Mouse (Mus musculus) liver, adult (tissue): Measurements from ENCODE around the gene Vmn1r202.
"Not testable (repeated sequence)": the region's sequence is repeated elsewhere in the genome, so short reads cannot be mapped to it uniquely, and the experiment has no call there.

Source experiments
- GATA4 ChIP-seq: IDR thresholded peaks from 2 replicates; pipeline ENCODE4 v1.6.1; 2014; ENCODE audit warnings: mild to moderate bottlenecking, low read length; ENCODE audit not compliant: insufficient replicate concordance

Gene Vmn1r202

DNA sequence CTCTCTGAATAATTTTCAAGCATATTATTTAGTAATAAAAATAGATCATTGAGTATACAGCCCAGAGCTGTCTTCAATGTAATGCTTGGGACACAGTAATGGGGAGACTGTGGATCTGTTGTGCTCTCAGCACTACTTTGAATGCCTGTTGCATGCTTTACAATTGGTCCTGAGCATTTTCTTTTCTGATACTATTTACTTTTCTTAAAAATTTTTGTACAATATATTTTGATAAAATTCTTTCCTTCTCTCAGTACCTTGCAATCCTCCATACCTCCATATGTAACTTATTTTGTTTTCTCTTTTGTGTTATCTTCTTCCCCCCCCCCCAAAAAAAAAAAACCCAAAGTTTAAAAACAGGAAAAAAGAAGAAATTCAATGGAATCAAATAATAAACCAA lies at the start of gene Vmn1r202:
TSS of gene Vmn1r202 (minus strand) at position 101 of the 400 bp plus-strand sequence.
- no peak for TF ChIP-seq GATA4

DNA sequence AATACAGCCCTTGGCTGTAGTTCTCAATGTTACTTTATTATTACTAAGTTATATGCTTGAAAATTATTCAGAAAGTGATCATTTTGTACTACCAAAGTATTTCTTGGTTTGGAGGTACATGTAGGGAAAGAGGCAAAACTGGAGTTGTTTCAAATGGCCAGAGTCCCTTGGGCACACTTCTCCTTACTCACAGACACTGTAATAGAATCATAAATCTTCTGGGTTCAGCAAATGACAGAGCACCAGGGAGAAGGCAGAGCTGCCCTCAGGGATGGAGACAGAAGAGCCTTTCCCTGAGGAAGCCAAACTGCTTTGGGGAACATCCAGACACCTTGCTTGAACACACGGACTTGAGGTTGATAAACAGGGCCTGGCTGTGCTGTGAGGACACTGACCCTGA lies 47.7 kb upstream of the Vmn1r202 start, which contains the start of gene Vmn1r204:
TSS of gene Vmn1r204 (plus strand) at position 301 of the 400 bp plus-strand sequence.
- TF ChIP-seq GATA4: not testable (repeated sequence)

DNA sequence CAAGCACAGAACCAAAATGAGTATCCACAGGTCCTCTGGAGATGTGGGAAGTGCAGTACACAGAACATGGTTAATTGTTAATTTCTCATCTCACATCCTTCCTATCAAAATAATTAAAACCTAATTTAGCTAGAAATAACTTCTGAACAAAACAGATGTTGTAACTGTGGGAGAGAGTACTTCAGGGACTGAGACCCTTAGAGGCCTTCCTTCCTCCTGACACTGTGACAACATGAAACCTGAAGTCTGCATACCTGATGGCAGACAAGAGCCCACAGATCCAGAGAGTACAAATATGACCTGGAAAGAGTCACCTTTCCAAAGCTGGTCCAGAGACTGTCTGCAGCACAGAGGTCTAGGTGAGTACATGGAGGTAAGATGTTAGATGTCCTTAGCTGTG lies 12.6 kb upstream of the Vmn1r202 start, which contains the start of gene Vmn1r203:
TSS of gene Vmn1r203 (plus strand) at position 301 of the 400 bp plus-strand sequence.
- TF ChIP-seq GATA4: no peak

DNA sequence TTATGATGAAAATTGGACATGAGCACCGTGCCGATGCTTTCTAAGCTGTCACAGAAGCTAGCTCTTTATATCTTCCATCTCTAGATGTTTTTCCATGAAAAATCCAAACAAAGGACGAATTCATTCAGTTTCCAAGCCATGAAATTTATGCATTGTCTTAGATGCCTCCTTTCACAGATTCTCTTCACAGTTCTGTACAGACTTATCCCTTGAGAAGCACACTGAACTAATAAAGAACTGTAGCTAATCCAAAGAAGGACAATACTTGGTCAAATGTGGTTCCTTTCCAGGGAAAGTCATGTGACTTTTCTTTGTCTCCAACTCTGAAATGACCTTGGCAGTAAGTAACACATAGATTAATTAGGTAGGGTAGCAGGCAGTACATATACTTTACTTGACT lies 2.8 kb downstream of the Vmn1r202 start:
- no peak for TF ChIP-seq GATA4

DNA sequence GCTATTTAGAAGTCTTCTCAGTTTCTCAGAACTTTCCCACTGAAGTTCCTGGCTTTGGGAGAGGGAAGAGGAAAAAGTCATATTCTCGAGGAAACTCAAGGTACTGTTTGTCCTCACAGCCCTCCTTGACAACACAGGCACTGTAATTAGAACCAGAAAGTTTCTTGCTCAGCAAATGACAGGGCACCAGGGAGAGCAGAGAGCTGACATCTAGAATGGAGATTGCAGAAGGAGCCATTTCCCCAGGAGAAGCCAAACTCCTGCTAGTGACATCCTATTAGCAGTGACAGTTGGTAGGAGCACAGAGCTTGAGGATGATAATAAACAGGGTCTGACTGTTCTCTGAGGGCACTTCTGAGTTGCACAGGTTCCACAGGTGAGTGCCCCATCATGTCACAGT lies 33.6 kb downstream of the Vmn1r202 start, which contains the start of gene Vmn1r201:
TSS of gene Vmn1r201 (plus strand) at position 301 of the 400 bp plus-strand sequence.
- no peak for TF ChIP-seq GATA4

DNA sequence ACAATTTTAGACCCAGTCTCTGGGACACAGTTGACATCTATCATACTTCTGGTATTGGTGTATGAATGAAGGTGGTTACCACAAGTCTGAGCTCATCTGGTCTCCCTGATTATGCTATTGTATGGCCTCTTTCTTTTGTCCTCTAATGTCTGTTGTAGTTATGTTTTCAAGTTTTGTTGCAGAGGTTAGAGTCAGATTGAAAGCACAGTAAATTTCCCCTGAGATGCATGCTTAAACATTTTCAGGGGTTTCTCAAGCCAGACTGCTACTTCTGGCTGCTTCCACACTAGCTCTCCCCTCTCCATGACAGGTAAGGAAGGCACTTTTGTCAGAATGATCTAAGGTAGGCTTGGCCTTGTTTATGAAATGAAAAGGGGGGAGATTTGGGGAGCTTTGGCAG lies 50.0 kb downstream of the Vmn1r202 start:
- no peak for TF ChIP-seq GATA4
